Mouse (Mus musculus) hindbrain, embryonic 11.5 days (tissue): ENCODE measurements at regions not wholly inside any gene's neighbourhood (a gene's known extent, or its start where the extent isn't known, plus 50 kb on each side); places are given as distances from the start of the nearest gene placed in this dataset.

Source experiments
- ATAC-seq: fragments of 200-750 bp; cut with Nextera tagmentation; 2 replicates; pipeline ENCODE4 v1.8.0; 2017; ENCODE audit warnings: mild to moderate bottlenecking, moderate TSS enrichment, moderate library complexity; ENCODE audit not compliant: low FRiP score
- DNase-seq: peaks from one replicate; pipeline ENCODE4 v3.0.0-alpha.2; 2015; ENCODE audit warnings: low spot score
- H3K27ac ChIP-seq: fragments of 300-500 bp; sonication (generic); 2 replicates; pipeline ENCODE4 v1.5.1; 2014; ENCODE audit warnings: mild to moderate bottlenecking, low read depth, low read length
- H3K27me3 ChIP-seq: fragments of 300-500 bp; sonication (generic); 2 replicates; pipeline ENCODE4 v1.6.1; 2014; ENCODE audit warnings: mild to moderate bottlenecking, low read length, moderate library complexity, mixed read lengths; ENCODE audit not compliant: control insufficient read depth, insufficient read depth
- H3K36me3 ChIP-seq: fragments of 300-500 bp; sonication (generic); 2 replicates; pipeline ENCODE4 v1.6.1; 2014; ENCODE audit warnings: mild to moderate bottlenecking, low read length, moderate library complexity, mixed read lengths; ENCODE audit not compliant: control insufficient read depth, insufficient read depth
- H3K4me1 ChIP-seq: fragments of 300-500 bp; sonication (generic); replicated peaks from 2 replicates; pipeline ENCODE4 v1.6.1; 2014; ENCODE audit warnings: low read length, mixed read lengths; ENCODE audit not compliant: control insufficient read depth, insufficient read depth
- H3K4me2 ChIP-seq: fragments of 300-500 bp; sonication (generic); replicated peaks from 2 replicates; pipeline ENCODE4 v1.6.1; 2014; ENCODE audit warnings: mild to moderate bottlenecking, low read depth, low read length
- H3K4me3 ChIP-seq: fragments of 300-500 bp; sonication (generic); 2 replicates; pipeline ENCODE4 v1.5.1; 2014; ENCODE audit warnings: low read depth, low read length
- H3K9ac ChIP-seq: fragments of 300-500 bp; sonication (generic); 2 replicates; pipeline ENCODE4 v1.6.1; 2014; ENCODE audit warnings: low read depth, low read length
- H3K9me3 ChIP-seq: fragments of 300-500 bp; sonication (generic); 2 replicates; pipeline ENCODE4 v1.6.1; 2016; ENCODE audit warnings: low read length; ENCODE audit not compliant: control insufficient read depth
- whole genome bisulfite sequencing: fragments of 180-500 bp; shearing (Covaris S2); extraction: QIAGEN DNeasy Blood & Tissue Kit; methylation state at CpG from one replicate; pipeline ENCODE4 v1.1.7; 2014; 5-methylcytosine and 5-hydroxymethylcytosine counted together

DNA sequence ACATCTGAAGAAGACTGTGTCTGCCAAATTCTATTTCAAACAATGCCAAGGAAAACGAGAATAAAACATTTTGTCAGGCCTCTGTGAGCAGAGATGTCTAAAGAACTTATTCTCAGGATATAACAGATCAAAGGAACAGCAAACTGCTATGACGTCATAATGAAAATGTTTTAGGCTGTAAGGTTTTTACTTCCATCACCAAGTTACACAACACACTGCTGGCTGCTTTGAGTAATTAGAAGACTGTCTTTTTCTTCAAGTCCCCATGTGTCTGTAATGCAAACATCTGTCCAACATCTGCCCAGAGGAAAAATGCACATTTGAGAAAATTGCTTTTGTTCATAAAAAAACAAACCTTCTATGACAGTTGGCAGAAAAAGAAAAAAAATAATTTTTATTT, 341.7 kb upstream of the Arhgef26 start:
- no peaks in the 10 kb centered on the region for H3K27me3 ChIP-seq
- WGBS: 65% methylated on average over 2 of the region's 2 CpGs
- DNase-seq: peak; percentile 2

More for the DNA sequence above, 341.7 kb upstream of the Arhgef26 start:
- H3K4me2 ChIP-seq: no peak overlapping the region
- H3K4me3 ChIP-seq: no peak overlapping the region
- H3K4me1 ChIP-seq: no peaks in the 10 kb centered on the region
- H3K36me3 ChIP-seq: no peaks in the 10 kb centered on the region
- H3K9ac ChIP-seq: no peak overlapping the region
- H3K9me3 ChIP-seq: no peaks in the 10 kb centered on the region
- no peak overlapping the region for H3K27ac ChIP-seq
- ATAC-seq: no peak
